Mouse (Mus musculus) ES-E14 (cell line): Measurements from ENCODE around the gene Myt1l. TPM values are rescaled to one million over a fixed set of nuclear protein-coding genes. Genes with fewer than 3 reads are reported as not detected.

Source experiments
- DNase-seq: peaks from one replicate; pipeline ENCODE4 v3.0.0-alpha.2; 2013; ENCODE audit warnings: low read depth, low spot score
- H3K27ac ChIP-seq: 2 replicates; pipeline ENCODE4 v1.5.1; 2012; ENCODE audit warnings: low read depth, mild to moderate bottlenecking, low read length, moderate library complexity, mixed read lengths; ENCODE audit not compliant: poor library complexity, insufficient read depth, severe bottlenecking
- H3K36me3 ChIP-seq: 2 replicates; pipeline ENCODE4 v1.6.1; 2012; ENCODE audit warnings: mild to moderate bottlenecking, low read length, moderate library complexity, mixed read lengths; ENCODE audit not compliant: control insufficient read depth, poor library complexity, insufficient read depth, severe bottlenecking
- H3K4me1 ChIP-seq, 2 experiments: fragments of 150-350 bp in 1 of 2; sonication (generic) in 1 of 2; 2 replicates each; pipeline ENCODE4 v1.6.1; 2012; ENCODE audit warnings: low read length in 2 of 2, mild to moderate bottlenecking in 1 of 2, mixed read lengths in 1 of 2; ENCODE audit not compliant: control insufficient read depth in 2 of 2, insufficient read depth in 2 of 2, poor library complexity in 1 of 2
- H3K4me3 ChIP-seq, 2 experiments: fragments of 150-350 bp in 1 of 2; sonication (generic) in 1 of 2; 2 replicates each; pipeline ENCODE4 v1.5.1; 2012; ENCODE audit warnings: low read length in 2 of 2, low read depth in 1 of 2, mild to moderate bottlenecking in 1 of 2, mixed read lengths in 1 of 2; ENCODE audit not compliant: insufficient read depth in 1 of 2, poor library complexity in 1 of 2, severe bottlenecking in 1 of 2
- H3K9ac ChIP-seq: 2 replicates; pipeline ENCODE4 v1.6.1; 2012; ENCODE audit warnings: low read depth, mild to moderate bottlenecking, low read length, mixed read lengths; ENCODE audit not compliant: poor library complexity, insufficient read depth, severe bottlenecking
- H3K9me3 ChIP-seq: fragments of 150-350 bp; sonication (generic); 2 replicates; pipeline ENCODE4 v1.6.1; 2012; ENCODE audit warnings: low read depth, mild to moderate bottlenecking, low read length; ENCODE audit not compliant: control insufficient read depth, insufficient read depth
- CHD2 ChIP-seq: IDR thresholded peaks from 2 replicates; pipeline ENCODE4 v1.6.1; 2014; ENCODE audit warnings: mild to moderate bottlenecking, low read depth, low read length, inconsistent platforms
- HCFC1 ChIP-seq: IDR thresholded peaks from 2 replicates; pipeline ENCODE4 v1.6.1; 2012; ENCODE audit warnings: low read length, inconsistent platforms, borderline replicate concordance; ENCODE audit not compliant: insufficient read depth
- MAFK ChIP-seq: IDR thresholded peaks from 2 replicates; pipeline ENCODE4 v1.6.1; 2014; ENCODE audit warnings: mild to moderate bottlenecking, low read depth, low read length, inconsistent platforms; ENCODE audit not compliant: insufficient read depth
- ZC3H11A ChIP-seq: IDR thresholded peaks from 2 replicates; pipeline ENCODE4 v1.6.1; 2012; ENCODE audit warnings: low read depth, mild to moderate bottlenecking, inconsistent platforms, low read length, borderline replicate concordance
- ZNF384 ChIP-seq: IDR thresholded peaks from 2 replicates; pipeline ENCODE4 v1.6.1; 2012; ENCODE audit warnings: low read depth, low read length, inconsistent platforms
- in situ Hi-C, 2 experiments: fragments of 600-800 bp; cut with MboI; formaldehyde crosslinking; loops; one replicate each; pipeline ENCODE4 v1.15.1; 2025; ENCODE audit warnings: low sequenced_read_pairs in 2 of 2, inconsistent platforms in 1 of 2; ENCODE audit not compliant: unreplicated experiment in 2 of 2
- total RNA-seq: library from RNA; depleted of rRNA; stranded (reverse); fragments of 300-350 nt; gene quantifications from 2 replicates; pipeline ENCODE4 v1.2.3, GENCODE M21; 2012

Myt1l gene
- total RNA-seq, 1 experiment = 0.27 TPM

- no peak overlapping the region for H3K4me3 ChIP-seq
- H3K9ac ChIP-seq = no peak overlapping the region
- DNase-seq = no peak
- in situ Hi-C loops = no loop called here
- no peak overlapping the region for H3K27ac ChIP-seq
- no peaks in the 10 kb centered on the region for H3K4me1 ChIP-seq
- TF ChIP-seq ZC3H11A (no peak), CHD2 (no peak), MAFK (no peak), HCFC1 (no peak), ZNF384 (no peak)
- no peaks in the 10 kb centered on the region for H3K9me3 ChIP-seq
- no peaks in the 10 kb centered on the region for H3K36me3 ChIP-seq
These were observed 170.4 kb downstream of the Myt1l start for GRCm38 (mm10) chr12:29698541-29698940.

GRCm38 (mm10) chr12:29698976-29699375, 170.8 kb downstream of the Myt1l start:
- no peak overlapping the region for H3K4me3 ChIP-seq
- in situ Hi-C loops = no loop called here

DNA sequence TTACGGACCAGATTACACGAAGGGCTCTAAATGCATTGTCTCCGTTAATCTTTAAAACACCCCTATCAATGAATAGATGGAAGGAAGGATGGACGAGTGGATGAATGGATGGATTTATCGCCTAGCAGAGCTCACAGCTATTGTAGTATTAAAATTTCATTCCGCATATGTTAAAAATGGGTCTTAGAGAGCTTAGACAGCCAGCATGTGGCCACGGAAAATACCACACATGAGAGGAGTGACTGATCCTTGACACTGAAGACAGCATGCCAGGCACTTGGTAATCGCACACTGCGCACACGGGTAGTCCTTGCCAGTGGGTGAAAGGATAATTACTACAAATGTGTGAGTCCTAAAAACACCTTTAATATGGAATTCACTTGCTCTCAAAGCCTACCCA, 171.2 kb downstream of the Myt1l start:
- Histone ChIP-seq H3K36me3 (no peaks in the 10 kb centered on the region), H3K9ac (no peak overlapping the region), H3K4me3 (no peak overlapping the region), H3K4me1 (no peaks in the 10 kb centered on the region), H3K9me3 (no peaks in the 10 kb centered on the region), H3K27ac (no peak overlapping the region)
- in situ Hi-C loops = no loop called here
- no peak for DNase-seq
- no peak for TF ChIP-seq CHD2
- TF ChIP-seq HCFC1 = no peak
- TF ChIP-seq MAFK = no peak
- TF ChIP-seq ZC3H11A = no peak
- TF ChIP-seq ZNF384 = no peak

More at GRCm38 (mm10) chr12:29698976-29699375, 170.8 kb downstream of the Myt1l start:
- no peak for DNase-seq
- H3K9ac ChIP-seq = no peak overlapping the region
- no peaks in the 10 kb centered on the region for H3K4me1 ChIP-seq
- H3K9me3 ChIP-seq = no peaks in the 10 kb centered on the region
- H3K36me3 ChIP-seq = no peaks in the 10 kb centered on the region
- H3K27ac ChIP-seq = no peak overlapping the region
- TF ChIP-seq ZNF384 (no peak), CHD2 (no peak), MAFK (no peak), HCFC1 (no peak), ZC3H11A (no peak)

- no peak overlapping the region for H3K4me3 ChIP-seq
- in situ Hi-C loops = loop anchor here in 1 of 2 experiments (10.0 kb wide), 1 partner anchor 65 kb away; no protein-coding TSS in a partner anchor
- TF ChIP-seq HCFC1 (no peak), MAFK (no peak), CHD2 (no peak), ZNF384 (no peak)
- no peak for DNase-seq
- no peaks in the 10 kb centered on the region for H3K9me3 ChIP-seq
- no peaks in the 10 kb centered on the region for H3K36me3 ChIP-seq
- H3K9ac ChIP-seq = no peak overlapping the region
- no peaks in the 10 kb centered on the region for H3K4me1 ChIP-seq
- H3K27ac ChIP-seq = no peak overlapping the region
These were observed 171.8 kb downstream of the Myt1l start for GRCm38 (mm10) chr12:29700026-29700425.

- no peak overlapping the region for H3K4me3 ChIP-seq
- no peak overlapping the region for H3K27ac ChIP-seq
- no peaks in the 10 kb centered on the region for H3K9me3 ChIP-seq
- no peaks in the 10 kb centered on the region for H3K36me3 ChIP-seq
- in situ Hi-C loops = loop anchor here in 1 of 2 experiments (10.0 kb wide), 1 partner anchor 64 kb away; no protein-coding TSS in a partner anchor
- no peaks in the 10 kb centered on the region for H3K4me1 ChIP-seq
- H3K9ac ChIP-seq = no peak overlapping the region
- no peak for TF ChIP-seq CHD2
- TF ChIP-seq ZNF384 = no peak
- TF ChIP-seq MAFK = no peak
- no peak for TF ChIP-seq HCFC1
- no peak for TF ChIP-seq ZC3H11A
- DNase-seq = no peak
These were observed 172.9 kb downstream of the Myt1l start for GRCm38 (mm10) chr12:29701076-29701475.
